Mouse (Mus musculus): ENCODE results near the gene Rxfp1. TPM values are rescaled to one million over a fixed set of nuclear protein-coding genes. Genes with fewer than 3 reads are reported as not detected.
A peak's percentile ranks its signal among the peaks of the same experiment; 100 is the strongest.

The Rxfp1 gene
- polyA plus RNA-seq, 1 experiment from 2014 or later: 0.02 TPM

DNA sequence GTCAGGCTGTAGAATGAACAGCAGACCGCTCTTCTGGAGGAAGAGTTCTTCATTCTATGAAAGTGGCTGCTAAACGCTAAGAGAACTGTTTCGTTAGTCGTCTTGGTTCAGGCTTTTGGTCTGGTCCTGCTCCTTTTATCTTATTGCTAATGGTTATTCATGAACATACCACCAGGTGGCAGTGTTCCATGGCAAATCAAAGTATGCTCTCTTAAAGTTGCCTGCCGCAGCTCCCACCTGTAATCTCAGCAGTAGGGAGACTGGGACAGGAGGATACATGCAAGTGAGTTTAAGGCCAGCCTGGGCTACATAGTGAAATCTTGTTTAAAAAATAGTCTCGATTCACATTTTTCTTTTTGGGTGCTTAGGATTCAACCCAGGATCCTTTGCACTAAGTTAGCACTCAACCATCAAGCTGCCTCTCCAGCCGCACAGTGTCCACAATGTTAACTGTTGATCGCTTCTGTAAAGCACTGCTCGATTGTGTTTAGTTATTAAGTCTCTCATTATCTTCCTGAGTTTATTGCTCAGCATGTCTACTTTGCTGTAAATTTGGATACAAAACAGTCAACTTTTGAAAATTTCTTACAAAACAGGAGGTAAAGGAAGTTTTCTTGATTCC lies 72.8 kb downstream of the Rxfp1 start:
- DNase-seq (peak; percentile 41), ATAC-seq (no peak)
- H3K9me3 ChIP-seq (ENCODE audit: low read length): no peaks in the 10 kb centered on the region
- no peak overlapping the region for H3K4me3 ChIP-seq (ENCODE audit: low read depth, low read length)
- H3K4me2 ChIP-seq (ENCODE audit: low read depth, low read length): no peak overlapping the region
- no peaks in the 10 kb centered on the region for H3K27me3 ChIP-seq (ENCODE audit: insufficient read depth, low read length)
- no peak overlapping the region for H3K27ac ChIP-seq (ENCODE audit: low read depth)
- no peaks in the 10 kb centered on the region for H3K4me1 ChIP-seq (ENCODE audit: insufficient read depth)
- no peaks in the 10 kb centered on the region for H3K36me3 ChIP-seq (replicated peaks; ENCODE audit: insufficient read depth, low read length)
- TF ChIP-seq CTCF (IDR thresholded peaks at IDR 0.05; ENCODE audit: low read depth) (peak; percentile 84), EP300 (IDR thresholded peaks at IDR 0.05; ENCODE audit: low read depth) (no peak)
- 34% methylated on average over 9 of the region's 9 CpGs for WGBS (ENCODE audit: insufficient replicate concordance)
- no peak overlapping the region for H3K9ac ChIP-seq (replicated peaks)

DNA sequence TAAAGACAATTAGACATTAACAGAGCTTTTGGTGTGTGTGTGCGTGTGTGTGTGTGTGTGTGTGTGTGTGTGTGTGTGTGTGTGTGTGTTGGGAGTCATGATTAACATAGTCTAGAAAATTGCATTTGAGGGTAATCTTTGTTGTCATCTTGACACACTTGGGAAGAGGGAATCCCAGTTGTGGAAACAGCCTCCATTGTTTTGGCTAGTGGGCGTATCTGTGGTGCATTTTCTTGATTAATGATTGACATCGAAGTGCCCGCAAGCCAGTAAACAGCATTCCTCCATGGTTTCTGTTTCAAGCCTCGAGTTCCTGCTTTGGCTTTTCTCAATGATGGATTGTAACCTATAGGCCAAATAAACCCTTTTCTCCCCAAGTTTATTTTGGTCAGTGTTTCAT lies 81.0 kb downstream of the Rxfp1 start:
- H3K27me3 ChIP-seq (ENCODE audit: insufficient read depth, low read length): no peaks in the 10 kb centered on the region
- 40% methylated on average over 5 of the region's 5 CpGs for WGBS (ENCODE audit: insufficient replicate concordance)
- no peak overlapping the region for H3K9ac ChIP-seq (replicated peaks)
- DNase-seq: no peak
- ATAC-seq: no peak
- TF ChIP-seq CTCF (IDR thresholded peaks at IDR 0.05; ENCODE audit: low read depth) (no peak), EP300 (IDR thresholded peaks at IDR 0.05; ENCODE audit: low read depth) (no peak)
- no peaks in the 10 kb centered on the region for H3K4me1 ChIP-seq (ENCODE audit: insufficient read depth)
- H3K36me3 ChIP-seq (replicated peaks; ENCODE audit: insufficient read depth, low read length): no peaks in the 10 kb centered on the region
- no peak overlapping the region for H3K4me3 ChIP-seq (ENCODE audit: low read depth, low read length)
- no peak overlapping the region for H3K4me2 ChIP-seq (ENCODE audit: low read depth, low read length)
- H3K9me3 ChIP-seq (ENCODE audit: low read length): no peaks in the 10 kb centered on the region
- no peak overlapping the region for H3K27ac ChIP-seq (ENCODE audit: low read depth)

DNA sequence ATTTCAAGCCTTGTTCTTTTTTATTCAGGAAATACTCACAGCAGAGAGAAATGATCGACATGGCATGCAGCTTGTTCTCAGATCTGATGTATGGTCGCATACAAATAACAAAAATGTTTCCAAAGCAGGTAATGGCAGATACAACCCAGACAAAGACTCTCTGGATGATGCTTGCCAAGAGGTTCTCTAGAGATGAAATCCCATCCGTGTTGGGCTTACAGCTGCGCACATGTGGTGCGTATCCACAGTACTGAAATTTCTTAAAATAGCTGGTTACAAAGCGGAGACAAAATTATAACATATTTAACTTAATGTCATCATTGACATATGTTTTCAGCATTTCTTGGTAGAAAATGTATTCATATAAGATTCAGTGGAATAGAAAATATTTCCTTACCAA lies 85.6 kb downstream of the Rxfp1 start:
- Histone ChIP-seq H3K9ac (replicated peaks) (no peak overlapping the region), H3K27me3 (ENCODE audit: insufficient read depth, low read length) (no peaks in the 10 kb centered on the region), H3K9me3 (ENCODE audit: low read length) (no peaks in the 10 kb centered on the region), H3K36me3 (replicated peaks; ENCODE audit: insufficient read depth, low read length) (no peaks in the 10 kb centered on the region), H3K4me2 (ENCODE audit: low read depth, low read length) (no peak overlapping the region), H3K4me3 (ENCODE audit: low read depth, low read length) (no peak overlapping the region), H3K27ac (ENCODE audit: low read depth) (no peak overlapping the region), H3K4me1 (ENCODE audit: insufficient read depth) (no peaks in the 10 kb centered on the region)
- 85% methylated on average over 6 of the region's 6 CpGs for WGBS (ENCODE audit: insufficient replicate concordance)
- TF ChIP-seq CTCF (IDR thresholded peaks at IDR 0.05; ENCODE audit: low read depth) (no peak), EP300 (IDR thresholded peaks at IDR 0.05; ENCODE audit: low read depth) (no peak)
- DNase-seq (no peak), ATAC-seq (no peak)

DNA sequence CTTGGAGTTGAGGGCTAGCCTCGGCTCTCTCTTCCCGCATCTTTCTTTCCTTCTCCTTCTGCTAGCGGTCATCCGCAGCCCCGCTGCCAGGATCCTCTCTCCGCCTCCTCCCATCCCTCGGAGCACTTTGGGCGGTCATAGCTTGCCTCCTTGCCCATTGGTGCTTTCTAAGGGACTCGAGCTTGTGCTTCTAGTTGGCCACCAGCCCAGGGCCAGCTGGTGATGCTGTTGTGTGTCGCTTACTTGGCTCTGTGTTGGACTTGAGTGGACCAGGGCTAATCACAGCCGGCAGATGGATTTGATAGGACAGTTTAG lies 108.3 kb downstream of the Rxfp1 start, which contains the start of gene Etfdh:
Gene Etfdh (minus strand): TSS at position 85 of the 315 bp plus-strand sequence.
- Histone ChIP-seq H3K27me3 (ENCODE audit: insufficient read depth, low read length) (no peaks in the 10 kb centered on the region), H3K36me3 (replicated peaks; ENCODE audit: insufficient read depth, low read length) (peaks cover 12% of the 10 kb centered on the region), H3K4me1 (ENCODE audit: insufficient read depth) (0 out of 2 replicates have a peak, but pooled peaks cover 6% of the 10 kb centered on the region), H3K4me3 (ENCODE audit: low read depth, low read length) (peak within 1 kb of the TSS; percentile 86), H3K27ac (ENCODE audit: low read depth) (peak within 1 kb of the TSS; percentile 96), H3K4me2 (ENCODE audit: low read depth, low read length) (peak within 1 kb of the TSS; percentile 85), H3K9me3 (ENCODE audit: low read length) (0 out of 2 replicates have a peak, but pooled peaks cover 2% of the 10 kb centered on the region), H3K9ac (replicated peaks) (peak within 1 kb of the TSS; percentile 87)
- WGBS (ENCODE audit: insufficient replicate concordance): 2% methylated on average over 11 of the region's 11 CpGs
- DNase-seq: peak; percentile 73
- peak; percentile 37 for ATAC-seq
- TF ChIP-seq CTCF (IDR thresholded peaks at IDR 0.05; ENCODE audit: low read depth) (no peak), EP300 (IDR thresholded peaks at IDR 0.05; ENCODE audit: low read depth) (no peak)

DNA sequence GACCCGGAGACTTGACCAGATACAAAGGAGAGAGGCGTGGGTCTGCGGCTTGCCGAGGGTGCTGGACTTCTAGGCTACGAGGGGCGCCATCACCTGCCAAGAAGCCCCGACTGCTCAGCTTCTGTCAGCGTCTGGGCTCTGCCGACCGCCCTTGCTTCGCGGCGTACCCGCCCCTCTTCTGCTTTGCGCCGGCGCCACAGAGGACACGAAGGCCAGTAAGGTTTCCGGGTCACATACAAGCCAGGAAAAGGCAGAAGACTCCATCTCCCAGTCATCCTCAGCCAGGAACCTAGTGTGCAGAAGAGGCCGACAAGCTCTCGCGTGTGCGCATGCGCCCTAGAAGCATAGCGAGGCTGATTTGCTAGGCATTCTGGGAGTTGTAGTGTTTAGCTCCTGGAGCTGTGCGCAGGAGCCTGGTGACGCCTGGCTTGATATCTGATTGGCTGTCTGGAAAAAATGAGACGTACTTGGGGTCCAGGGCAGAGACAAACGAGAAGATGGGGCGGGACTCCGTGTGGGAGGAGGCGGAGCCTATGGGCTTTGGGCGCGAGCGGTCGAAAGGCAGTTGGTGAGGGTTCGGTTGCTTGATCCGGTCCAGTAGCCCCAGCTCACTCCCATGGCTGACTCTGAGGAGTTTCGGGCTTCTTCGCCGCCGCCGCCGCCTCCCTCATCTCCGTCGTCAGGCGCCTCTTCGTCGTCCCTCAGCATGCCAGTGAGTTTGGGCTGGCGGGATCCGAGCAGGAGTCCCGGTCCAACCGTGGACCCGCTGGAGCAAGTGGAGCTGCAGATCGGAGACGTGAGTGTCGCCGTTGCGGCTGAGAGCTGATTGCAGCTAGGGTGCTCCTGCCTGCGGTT lies 108.9 kb downstream of the Rxfp1 start, which contains the start of gene 4930579G24Rik:
Gene 4930579G24Rik (plus strand): TSS at position 519 of the 855 bp plus-strand sequence.
- peak; percentile 94 for DNase-seq
- H3K4me1 ChIP-seq (ENCODE audit: insufficient read depth): 0 out of 2 replicates have a peak, but pooled peaks cover 6% of the 10 kb centered on the region
- no peak; the same call in 1 of the 2 replicates for TF ChIP-seq CTCF (IDR thresholded peaks at IDR 0.05; ENCODE audit: low read depth)
- TF ChIP-seq EP300 (IDR thresholded peaks at IDR 0.05; ENCODE audit: low read depth): no peak; the same call in 1 of the 2 replicates
- H3K27ac ChIP-seq (ENCODE audit: low read depth): peak within 1 kb of the TSS; percentile 96
- peak within 1 kb of the TSS; percentile 85 for H3K4me2 ChIP-seq (ENCODE audit: low read depth, low read length)
- ATAC-seq: peak; percentile 94
- peaks cover 10% of the 10 kb centered on the region for H3K36me3 ChIP-seq (replicated peaks; ENCODE audit: insufficient read depth, low read length)
- under 1% methylated on average over 60 of the region's 60 CpGs for WGBS (ENCODE audit: insufficient replicate concordance)
- H3K27me3 ChIP-seq (ENCODE audit: insufficient read depth, low read length): no peaks in the 10 kb centered on the region
- peak within 1 kb of the TSS; percentile 87 for H3K9ac ChIP-seq (replicated peaks)
- H3K4me3 ChIP-seq (ENCODE audit: low read depth, low read length): peak within 1 kb of the TSS; percentile 86
- 0 out of 2 replicates have a peak, but pooled peaks cover 2% of the 10 kb centered on the region for H3K9me3 ChIP-seq (ENCODE audit: low read length)

DNA sequence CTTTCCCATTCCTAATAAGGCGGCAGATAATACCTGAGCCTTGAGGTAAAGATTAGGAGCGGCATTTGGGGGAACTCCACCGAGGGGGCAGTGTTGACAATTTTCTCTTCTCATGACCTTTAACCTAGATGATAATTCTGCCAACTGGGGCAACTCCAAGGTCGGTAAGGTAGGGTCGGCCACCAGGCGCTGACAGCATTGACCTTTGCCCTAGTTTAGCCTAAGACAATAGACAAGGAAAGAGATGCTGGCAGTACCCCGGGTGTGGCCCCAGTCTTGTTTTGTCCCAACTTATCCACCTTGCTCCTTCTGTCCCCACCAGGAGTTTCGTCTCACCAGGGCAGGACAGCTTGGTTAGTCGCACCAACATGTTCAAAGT lies 109.5 kb downstream of the Rxfp1 start:
- peak; percentile 46 for ATAC-seq
- H3K27me3 ChIP-seq (ENCODE audit: insufficient read depth, low read length): no peaks in the 10 kb centered on the region
- peak overlapping the region; percentile 75 for H3K9ac ChIP-seq (replicated peaks)
- DNase-seq: no peak
- H3K4me1 ChIP-seq (ENCODE audit: insufficient read depth): 0 out of 2 replicates have a peak, but pooled peaks cover 6% of the 10 kb centered on the region
- H3K4me2 ChIP-seq (ENCODE audit: low read depth, low read length): peak overlapping the region; percentile 71
- TF ChIP-seq CTCF (IDR thresholded peaks at IDR 0.05; ENCODE audit: low read depth) (no peak; the same call in 1 of the 2 replicates), EP300 (IDR thresholded peaks at IDR 0.05; ENCODE audit: low read depth) (peak; percentile 47; the same call in 1 of the 2 replicates)
- H3K4me3 ChIP-seq (ENCODE audit: low read depth, low read length): peak overlapping the region; percentile 86
- H3K27ac ChIP-seq (ENCODE audit: low read depth): peak overlapping the region; percentile 96
- peaks cover 6% of the 10 kb centered on the region for H3K36me3 ChIP-seq (replicated peaks; ENCODE audit: insufficient read depth, low read length)
- 1% methylated on average over 9 of the region's 9 CpGs for WGBS (ENCODE audit: insufficient replicate concordance)
- no peaks in the 10 kb centered on the region for H3K9me3 ChIP-seq (ENCODE audit: low read length)

Measured in liver, postnatal 0 days (tissue).